Mouse (Mus musculus): ENCODE results near the gene Zfp988.
"Not testable (repeated sequence)": the region's sequence is repeated elsewhere in the genome, so short reads cannot be mapped to it uniquely, and the experiment has no call there.

DNA sequence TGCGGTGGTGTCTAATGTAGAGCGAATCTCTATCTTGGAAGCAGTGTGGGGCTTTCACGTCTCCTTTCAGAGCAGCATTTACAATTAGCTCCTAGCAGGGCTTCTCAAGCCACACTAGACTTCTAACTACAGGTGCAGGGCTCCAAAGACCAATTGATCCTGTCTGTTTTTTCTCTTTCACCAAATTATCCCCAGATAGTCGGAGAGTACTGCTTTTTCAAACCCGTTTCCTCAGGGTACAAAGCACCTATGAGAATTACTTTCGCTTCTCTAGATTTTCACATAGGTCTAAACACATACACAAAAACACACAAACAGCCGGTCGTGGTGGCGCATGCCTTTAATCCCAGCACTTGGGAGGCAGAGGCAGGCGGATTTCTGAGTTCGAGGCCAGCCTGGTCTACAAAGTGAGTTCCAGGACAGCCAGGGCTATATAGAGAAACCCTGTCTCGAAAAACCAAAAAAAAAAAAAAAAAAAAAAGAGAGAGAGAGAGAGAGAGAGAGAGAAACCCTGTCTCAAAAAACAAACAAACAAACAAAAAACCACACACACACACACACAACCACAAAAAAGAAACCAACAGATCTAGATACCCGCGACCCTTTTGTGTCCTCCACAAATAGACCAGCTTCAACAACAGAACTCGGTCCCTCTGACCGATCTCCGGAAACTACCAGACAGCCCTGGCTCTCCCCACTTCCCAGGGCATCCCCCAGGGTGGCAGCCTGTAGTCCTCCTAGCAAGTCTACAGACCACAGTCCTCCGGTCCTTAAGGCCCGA lies 43.6 kb downstream of the Zfp988 start:
- TF ChIP-seq SMC3 (IDR thresholded peaks at IDR 0.05; ENCODE audit: low read depth, low read length); MAX (IDR thresholded peaks at IDR 0.05; ENCODE audit: low read length); SIN3A (IDR thresholded peaks at IDR 0.05; ENCODE audit: low read length); USF1 (IDR thresholded peaks at IDR 0.05; ENCODE audit: low read depth, low read length); NRF1 (IDR thresholded peaks at IDR 0.05; ENCODE audit: low read depth, low read length); POLR2A (IDR thresholded peaks at IDR 0.05; ENCODE audit: low read depth, low read length); CTCF (conservative IDR thresholded peaks at IDR 0.05 in 1 of 2, IDR thresholded peaks at IDR 0.05 in 1 of 2; ENCODE audit: low read depth in 2 of 2, low read length in 2 of 2); ZMIZ1 (IDR thresholded peaks at IDR 0.05; ENCODE audit: low read depth, low read length); EP300 (IDR thresholded peaks at IDR 0.05; ENCODE audit: low read length); ZNF384 (IDR thresholded peaks at IDR 0.05; ENCODE audit: low read depth, low read length): not testable (repeated sequence)
